Mouse (Mus musculus) thymus, adult 2 months (tissue): Measurements from ENCODE around the gene Kalrn.

ENCODE experiments used
- CTCF ChIP-seq: fragments of 200-500 bp; IDR thresholded peaks from 2 replicates; pipeline ENCODE4 v1.5.1; 2012; ENCODE audit warnings: mild to moderate bottlenecking, control low read depth, low read length, moderate library complexity, borderline replicate concordance; ENCODE audit not compliant: control insufficient read depth, poor library complexity, insufficient read depth; ENCODE audit errors: extremely low read depth
- POLR2A ChIP-seq: fragments of 200-500 bp; IDR thresholded peaks from 2 replicates; pipeline ENCODE4 v1.6.1; 2012; ENCODE audit warnings: mild to moderate bottlenecking, low read length, control low read depth, moderate library complexity; ENCODE audit not compliant: control insufficient read depth, poor library complexity, insufficient read depth; ENCODE audit errors: extremely low read depth

GRCm38 (mm10) chr16:34095548-34096141 lies 477.7 kb downstream of the Kalrn start:
- TF ChIP-seq POLR2A (no peak), CTCF (no peak)
